Mouse (Mus musculus) megakaryocyte, embryonic 14.5 days (primary cell): ENCODE measurements at regions not wholly inside any gene's neighbourhood (a gene's known extent, or its start where the extent isn't known, plus 50 kb on each side); places are given as distances from the start of the nearest gene placed in this dataset.

Experiments
- FLI1 ChIP-seq: IDR thresholded peaks from 2 replicates; pipeline ENCODE4 v1.6.1; 2012; ENCODE audit warnings: low read length, inconsistent platforms, mixed read lengths
- GATA1 ChIP-seq: IDR thresholded peaks from 3 replicates; pipeline ENCODE4 v1.6.1; 2012; ENCODE audit warnings: mixed read lengths, low read length, inconsistent platforms, borderline replicate concordance

DNA sequence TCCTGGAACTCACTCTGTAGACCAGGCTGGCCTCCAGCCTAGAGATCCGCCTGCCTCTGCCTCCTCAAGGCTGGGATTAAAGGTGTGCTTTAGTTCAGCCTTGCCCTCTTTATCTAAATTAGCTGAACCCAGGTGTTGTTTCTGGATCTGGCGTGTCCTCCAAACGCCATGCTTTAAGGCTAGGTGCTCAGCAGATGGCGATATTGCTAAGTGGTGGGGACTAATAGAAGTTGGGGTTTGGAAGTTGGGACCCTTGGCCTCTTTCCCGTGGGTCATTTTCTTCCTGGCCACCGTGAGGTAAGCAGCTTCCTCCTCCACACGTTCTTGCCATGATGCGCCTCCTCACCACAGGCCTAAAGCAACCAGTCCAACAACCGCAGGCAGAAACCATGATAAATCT, 91.3 kb downstream of the Cd83 start:
- no peak for TF ChIP-seq GATA1
- TF ChIP-seq FLI1: no peak
